Mouse (Mus musculus): ENCODE measurements at regions not wholly inside any gene's neighbourhood (a gene's known extent, or its start where the extent isn't known, plus 50 kb on each side); places are given as distances from the start of the nearest gene placed in this dataset.

- H3K36me3 ChIP-seq: no peaks in the 10 kb centered on the region
- peak; percentile 23; the same call in 1 of the 2 replicates for ATAC-seq (replicated peaks)
- H3K27me3 ChIP-seq: no peaks in the 10 kb centered on the region
- H3K4me3 ChIP-seq: no peak overlapping the region
- WGBS: 76% methylated on average over 15 of the region's 15 CpGs
- H3K27ac ChIP-seq (replicated peaks): 0 out of 2 replicates have a peak overlapping the region, but pooled peaks have one; percentile 2
- H3K4me2 ChIP-seq (replicated peaks): no peak overlapping the region
- no peak overlapping the region for H3K9ac ChIP-seq (replicated peaks)
- H3K9me3 ChIP-seq: no peaks in the 10 kb centered on the region
- H3K4me1 ChIP-seq: peaks cover 19% of the 10 kb centered on the region
These were observed 261.8 kb downstream of the Uaca start for GRCm38 (mm10) chr9:61055928-61056730.

DNA sequence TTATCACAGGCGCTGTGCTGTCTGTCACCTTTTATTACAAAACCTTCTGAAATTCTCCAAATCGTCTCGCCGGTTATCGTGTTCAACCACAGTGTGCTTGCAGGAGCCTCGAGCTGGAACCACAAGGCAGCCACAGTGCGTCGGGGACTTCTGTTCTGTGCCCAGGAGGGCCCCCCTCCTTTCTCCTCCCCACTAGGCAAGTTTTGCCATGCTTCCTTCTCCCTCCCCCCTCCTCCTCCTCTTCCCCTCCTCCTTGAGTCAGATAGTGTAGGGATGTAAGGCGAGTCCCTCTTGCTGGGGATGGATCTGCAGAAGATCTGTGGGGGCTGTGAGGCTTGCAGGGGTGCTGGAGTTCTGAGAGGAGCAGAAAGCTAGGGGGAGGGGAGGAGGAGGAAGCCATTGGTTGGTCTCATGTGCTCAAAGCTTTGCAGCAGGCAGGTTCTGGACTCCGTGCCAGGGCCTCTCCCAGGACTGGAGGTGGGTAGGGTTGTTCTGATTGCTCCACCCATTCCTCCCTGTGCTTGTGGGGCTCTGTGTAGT, 262.5 kb downstream of the Uaca start:
- Histone ChIP-seq H3K4me2 (replicated peaks) (0 out of 2 replicates have a peak overlapping the region, but pooled peaks have one; percentile 0), H3K4me3 (no peak overlapping the region), H3K4me1 (peaks cover 19% of the 10 kb centered on the region), H3K27me3 (no peaks in the 10 kb centered on the region), H3K36me3 (no peaks in the 10 kb centered on the region), H3K9ac (replicated peaks) (no peak overlapping the region), H3K9me3 (no peaks in the 10 kb centered on the region), H3K27ac (replicated peaks) (0 out of 2 replicates have a peak overlapping the region, but pooled peaks have one; percentile 2)
- WGBS: 14% methylated on average over 10 of the region's 10 CpGs
- ATAC-seq (replicated peaks): peak; percentile 74

DNA sequence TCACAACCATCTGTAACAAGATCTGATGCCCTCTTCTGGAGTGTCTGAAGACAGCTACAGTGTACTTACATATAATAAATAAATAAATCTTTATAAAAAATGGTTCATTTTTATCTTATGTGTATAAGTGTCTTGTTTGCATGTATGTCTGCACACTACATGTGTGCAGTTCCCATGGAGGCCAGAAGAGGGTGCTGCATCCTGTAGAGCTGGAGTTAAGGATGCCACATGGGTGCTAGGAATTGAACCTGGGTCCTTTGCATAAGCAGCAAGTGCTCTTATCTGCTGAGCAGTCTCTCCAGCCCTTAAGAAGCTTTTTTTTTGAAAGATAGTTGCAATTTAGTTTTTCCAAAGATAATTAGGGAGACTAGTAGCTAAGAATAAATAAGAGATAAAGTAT, 264.9 kb downstream of the Uaca start:
- no peak for ATAC-seq (replicated peaks)
- Histone ChIP-seq H3K9me3 (no peaks in the 10 kb centered on the region), H3K9ac (replicated peaks) (no peak overlapping the region), H3K27ac (replicated peaks) (no peak overlapping the region), H3K4me2 (replicated peaks) (no peak overlapping the region), H3K4me1 (peaks cover 19% of the 10 kb centered on the region), H3K36me3 (no peaks in the 10 kb centered on the region), H3K4me3 (no peak overlapping the region), H3K27me3 (no peaks in the 10 kb centered on the region)

DNA sequence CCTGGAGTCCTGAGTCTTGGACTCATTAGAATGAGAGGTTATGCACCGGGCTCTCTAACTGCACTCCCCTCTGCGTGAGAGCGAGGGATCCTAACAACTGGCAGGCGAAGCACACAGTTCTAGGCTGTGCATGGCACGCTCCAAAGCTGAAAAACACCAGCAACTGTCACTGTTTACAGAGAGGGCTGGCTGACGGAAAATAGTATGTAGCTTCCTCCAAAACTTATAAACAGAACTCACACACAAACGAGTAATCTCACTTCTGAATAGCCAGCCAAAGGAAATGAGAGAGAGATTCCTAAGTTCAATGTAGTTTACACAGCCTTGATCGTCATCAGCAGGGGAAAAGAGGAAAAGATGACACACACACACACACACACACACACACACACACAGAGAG, 266.6 kb downstream of the Uaca start:
- no peaks in the 10 kb centered on the region for H3K9me3 ChIP-seq
- no peak overlapping the region for H3K27ac ChIP-seq (replicated peaks)
- H3K36me3 ChIP-seq: no peaks in the 10 kb centered on the region
- no peak overlapping the region for H3K4me3 ChIP-seq
- 66% methylated on average over 8 of the region's 8 CpGs for WGBS
- no peak overlapping the region for H3K4me2 ChIP-seq (replicated peaks)
- H3K27me3 ChIP-seq: no peaks in the 10 kb centered on the region
- H3K4me1 ChIP-seq: peaks cover 12% of the 10 kb centered on the region
- no peak overlapping the region for H3K9ac ChIP-seq (replicated peaks)
- ATAC-seq (replicated peaks): no peak

DNA sequence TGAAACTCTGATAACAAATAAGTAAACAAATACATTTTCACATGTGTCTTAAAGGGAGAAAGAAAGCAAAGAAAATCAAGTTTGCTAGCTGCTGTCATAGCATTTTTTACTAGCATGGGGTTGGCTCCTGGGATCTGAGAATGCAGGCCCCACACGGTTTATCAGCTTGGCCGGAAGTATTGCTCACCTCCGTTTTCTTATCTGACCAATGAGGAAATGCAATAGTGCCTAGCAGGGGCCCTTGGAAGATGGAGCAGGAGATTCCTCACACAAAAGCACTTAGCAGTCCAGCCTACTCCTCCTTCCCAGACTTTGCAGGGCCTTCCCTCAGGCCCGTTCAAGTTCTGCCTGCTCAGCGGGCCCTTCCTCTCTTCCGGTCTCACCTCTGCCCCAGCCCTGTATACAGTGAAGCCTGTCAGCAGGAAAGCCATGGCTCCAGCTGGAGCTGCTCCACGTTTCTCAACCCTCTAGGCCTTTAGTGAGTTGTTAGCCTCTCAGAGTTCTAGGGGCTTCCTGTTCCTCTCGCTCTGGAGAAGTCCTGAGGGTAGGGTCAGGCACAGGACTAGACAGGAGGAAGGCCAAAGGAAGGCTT, 270.5 kb downstream of the Uaca start:
- Histone ChIP-seq H3K4me3 (no peak overlapping the region), H3K4me1 (peaks cover 6% of the 10 kb centered on the region; the same call in 1 of the 2 replicates), H3K9ac (replicated peaks) (no peak overlapping the region), H3K27ac (replicated peaks) (no peak overlapping the region), H3K4me2 (replicated peaks) (no peak overlapping the region), H3K27me3 (no peaks in the 10 kb centered on the region), H3K36me3 (no peaks in the 10 kb centered on the region), H3K9me3 (no peaks in the 10 kb centered on the region)
- WGBS: 84% methylated on average over 8 of the region's 8 CpGs
- ATAC-seq (replicated peaks): no peak

GRCm38 (mm10) chr9:61069553-61070314, 275.4 kb downstream of the Uaca start:
- no peaks in the 10 kb centered on the region for H3K27me3 ChIP-seq
- no peak overlapping the region for H3K27ac ChIP-seq (replicated peaks)
- H3K36me3 ChIP-seq: no peaks in the 10 kb centered on the region
- no peak for ATAC-seq (replicated peaks)
- 42% methylated on average over 13 of the region's 13 CpGs for WGBS
- H3K9ac ChIP-seq (replicated peaks): no peak overlapping the region
- peaks cover 26% of the 10 kb centered on the region for H3K4me1 ChIP-seq
- H3K4me2 ChIP-seq (replicated peaks): no peak overlapping the region
- H3K4me3 ChIP-seq: no peak overlapping the region
- H3K9me3 ChIP-seq: no peaks in the 10 kb centered on the region

DNA sequence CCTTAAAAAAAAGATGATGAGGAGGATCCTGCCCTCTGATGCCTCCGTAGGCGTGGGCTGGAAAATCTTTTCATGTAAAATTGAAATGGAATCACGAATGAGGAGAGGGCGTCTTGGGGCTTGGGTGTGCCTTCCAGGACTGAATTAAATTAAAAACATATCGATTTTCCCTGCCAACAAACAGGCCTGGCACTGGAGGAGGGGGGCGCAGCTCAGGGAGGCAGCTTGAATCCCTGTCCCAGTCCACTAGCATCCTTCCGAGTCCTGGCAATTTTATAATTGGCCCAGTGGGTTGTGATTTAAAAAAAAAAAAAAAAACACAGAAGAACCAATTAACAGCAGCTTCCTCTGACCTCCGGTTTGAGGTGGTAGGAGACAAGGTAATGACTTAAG, 276.0 kb downstream of the Uaca start:
- H3K27me3 ChIP-seq: no peaks in the 10 kb centered on the region
- no peaks in the 10 kb centered on the region for H3K36me3 ChIP-seq
- no peak for ATAC-seq (replicated peaks)
- H3K4me2 ChIP-seq (replicated peaks): no peak overlapping the region
- WGBS: 37% methylated on average over 8 of the region's 8 CpGs
- H3K9ac ChIP-seq (replicated peaks): no peak overlapping the region
- H3K27ac ChIP-seq (replicated peaks): no peak overlapping the region
- no peaks in the 10 kb centered on the region for H3K9me3 ChIP-seq
- H3K4me1 ChIP-seq: peaks cover 26% of the 10 kb centered on the region
- no peak overlapping the region for H3K4me3 ChIP-seq

DNA sequence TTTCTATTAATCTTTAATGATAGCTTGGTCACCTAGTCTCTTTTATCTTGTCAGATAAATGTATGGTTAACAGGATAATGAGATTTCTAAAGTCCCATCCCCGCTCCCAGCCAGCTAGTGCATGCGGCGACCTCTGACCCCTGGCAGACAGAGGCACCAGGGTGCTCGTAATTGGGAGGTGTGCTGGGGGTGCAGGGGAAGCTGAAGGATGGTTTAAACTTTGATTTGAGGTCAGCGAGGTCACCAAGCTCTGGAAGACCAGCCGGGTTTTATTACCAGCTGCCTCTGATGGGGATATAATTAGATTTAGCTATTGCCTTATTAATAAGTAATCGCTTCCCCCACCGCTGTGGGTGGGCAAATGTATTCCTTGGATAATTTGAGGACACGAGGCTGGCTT, 276.5 kb downstream of the Uaca start:
- Histone ChIP-seq H3K4me1 (peaks cover 26% of the 10 kb centered on the region), H3K9ac (replicated peaks) (no peak overlapping the region), H3K36me3 (no peaks in the 10 kb centered on the region), H3K9me3 (no peaks in the 10 kb centered on the region), H3K4me3 (no peak overlapping the region), H3K4me2 (replicated peaks) (no peak overlapping the region), H3K27me3 (no peaks in the 10 kb centered on the region), H3K27ac (replicated peaks) (no peak overlapping the region)
- WGBS: 32% methylated on average over 9 of the region's 9 CpGs
- no peak for ATAC-seq (replicated peaks)

DNA sequence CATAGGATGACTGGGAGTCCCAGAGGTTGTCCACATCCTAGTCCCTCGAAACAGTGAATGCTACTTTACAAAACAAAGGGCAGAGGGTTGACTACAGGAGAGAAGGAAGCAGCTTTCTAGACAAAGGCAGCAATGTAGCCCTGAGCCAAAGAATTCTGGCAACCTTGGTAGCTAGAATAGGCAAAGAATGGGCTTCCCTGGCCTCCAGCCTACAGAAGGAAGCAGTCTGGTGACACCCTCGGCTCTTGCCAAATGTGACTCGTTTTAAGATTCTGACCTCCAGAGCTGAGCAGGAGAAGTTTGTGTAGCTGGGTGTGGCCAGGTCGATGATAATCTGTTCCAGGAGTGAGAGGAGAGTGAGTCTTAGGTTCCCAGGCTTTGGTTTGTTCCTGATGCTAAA, 279.1 kb downstream of the Uaca start:
- H3K27ac ChIP-seq (replicated peaks): no peak overlapping the region
- no peaks in the 10 kb centered on the region for H3K36me3 ChIP-seq
- H3K9me3 ChIP-seq: no peaks in the 10 kb centered on the region
- ATAC-seq (replicated peaks): no peak
- H3K4me1 ChIP-seq: peaks cover 23% of the 10 kb centered on the region
- H3K9ac ChIP-seq (replicated peaks): no peak overlapping the region
- 35% methylated on average over 4 of the region's 4 CpGs for WGBS
- no peak overlapping the region for H3K4me2 ChIP-seq (replicated peaks)
- H3K4me3 ChIP-seq: no peak overlapping the region
- H3K27me3 ChIP-seq: no peaks in the 10 kb centered on the region

GRCm38 (mm10) chr9:61075071-61075470, 280.7 kb downstream of the Uaca start:
- Histone ChIP-seq H3K27me3 (no peaks in the 10 kb centered on the region), H3K27ac (replicated peaks) (no peak overlapping the region), H3K36me3 (no peaks in the 10 kb centered on the region), H3K9me3 (no peaks in the 10 kb centered on the region), H3K4me3 (no peak overlapping the region), H3K4me2 (replicated peaks) (no peak overlapping the region), H3K9ac (replicated peaks) (no peak overlapping the region), H3K4me1 (peaks cover 18% of the 10 kb centered on the region)
- ATAC-seq (replicated peaks): no peak
- 74% methylated on average over 4 of the region's 4 CpGs for WGBS

DNA sequence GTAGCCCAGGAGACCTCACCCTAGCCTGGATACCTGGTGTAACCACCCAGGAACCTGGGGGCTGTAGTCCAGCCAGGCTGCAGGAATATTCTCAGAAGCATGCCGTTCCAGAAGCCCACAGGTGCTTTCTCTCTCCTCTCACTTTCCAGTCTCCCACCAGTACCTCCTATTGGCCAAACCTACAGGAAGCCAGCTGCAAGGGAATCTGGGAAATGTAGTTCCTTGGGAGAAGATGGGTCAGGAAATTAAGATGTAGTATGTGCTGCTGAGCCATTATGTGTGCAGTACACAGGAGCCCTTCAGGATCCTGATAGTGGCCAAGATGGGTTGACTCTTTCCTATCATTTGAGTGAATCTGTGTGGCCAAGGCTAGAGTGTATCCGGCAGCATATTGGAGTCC, 282.8 kb downstream of the Uaca start:
- Histone ChIP-seq H3K9me3 (no peaks in the 10 kb centered on the region), H3K9ac (replicated peaks) (no peak overlapping the region), H3K4me2 (replicated peaks) (no peak overlapping the region), H3K27me3 (no peaks in the 10 kb centered on the region), H3K36me3 (no peaks in the 10 kb centered on the region), H3K4me1 (peaks cover 17% of the 10 kb centered on the region), H3K27ac (replicated peaks) (no peak overlapping the region), H3K4me3 (no peak overlapping the region)
- no peak for ATAC-seq (replicated peaks)
- WGBS: 70% methylated on average over 2 of the region's 2 CpGs

- no peak for ATAC-seq (replicated peaks)
- no peak overlapping the region for H3K27ac ChIP-seq (replicated peaks)
- H3K27me3 ChIP-seq: no peaks in the 10 kb centered on the region
- no peaks in the 10 kb centered on the region for H3K36me3 ChIP-seq
- H3K4me1 ChIP-seq: peaks cover 24% of the 10 kb centered on the region
- H3K9ac ChIP-seq (replicated peaks): no peak overlapping the region
- no peak overlapping the region for H3K4me3 ChIP-seq
- no peak overlapping the region for H3K4me2 ChIP-seq (replicated peaks)
- WGBS: 81% methylated on average over 4 of the region's 4 CpGs
- no peaks in the 10 kb centered on the region for H3K9me3 ChIP-seq
These were observed 283.5 kb downstream of the Uaca start for GRCm38 (mm10) chr9:61077807-61078206.

All from forebrain, embryonic 15.5 days (tissue).